Mouse (Mus musculus) gastrocnemius, postnatal 14 days (tissue): ENCODE results near the gene Eif4e. TPM values are rescaled to one million over a fixed set of nuclear protein-coding genes. Genes with fewer than 3 reads are reported as not detected.

ENCODE experiments used
- DNase-seq: peaks from one replicate; pipeline ENCODE4 v3.0.0; 2021; ENCODE audit warnings: mixed read lengths
- intact Hi-C: fragments of 180-260 bp; cut with DNase I; formaldehyde crosslinking; loops from one replicate; pipeline ENCODE4 v1.15.1; 2025; ENCODE audit warnings: low total_unique reads
- long read RNA-seq, 2 experiments: library from polyadenylated mRNA; stranded (forward); transcript quantifications; one replicate each; pipeline ENCODE4 v2.0.0; 2021
- total RNA-seq, 2 experiments: library from RNA; stranded (reverse); gene quantifications; 2 replicates each; pipeline ENCODE4 v1.2.3; 2021

Eif4e gene
- total RNA-seq, result 100 to 1,000 TPM; 101 to 108 TPM
- long read RNA-seq, experiment 1, transcript Eif4e-204 (7 exons, 1,421 nt), result major isoform, 57 of 67 reads
- long read RNA-seq, experiment 1, partial matches to known transcripts, result 3 of 67 reads
- long read RNA-seq, experiment 1, other reads (novel, unspliced or antisense), result 6 of 67 reads
- long read RNA-seq, experiment 2, transcript Eif4e-204 (7 exons, 1,421 nt), result major isoform, 55 of 66 reads
- long read RNA-seq, experiment 2, partial matches to known transcripts, result 2 of 66 reads
- long read RNA-seq, experiment 2, other reads (novel, unspliced or antisense), result 9 of 66 reads

GRCm38 (mm10) chr3:138526073-138526915 is at the start of gene Eif4e:
Gene Eif4e, plus strand, starts transcription at chr3:138526179.
- intact Hi-C loops, result no loop called here
- DNase-seq, result peak; percentile 77

- no peak for DNase-seq
- intact Hi-C loops, result no loop called here
These were observed 46.5 kb upstream of the Eif4e start for GRCm38 (mm10) chr3:138479489-138479888.

- DNase-seq, result no peak
These were observed 44.3 kb upstream of the Eif4e start for GRCm38 (mm10) chr3:138481526-138482284.

GRCm38 (mm10) chr3:138483240-138483639 is 42.7 kb upstream of the Eif4e start:
- intact Hi-C loops, result no loop called here
- DNase-seq, result no peak

More at GRCm38 (mm10) chr3:138481526-138482284, 44.3 kb upstream of the Eif4e start:
- intact Hi-C loops, result no loop called here

DNA sequence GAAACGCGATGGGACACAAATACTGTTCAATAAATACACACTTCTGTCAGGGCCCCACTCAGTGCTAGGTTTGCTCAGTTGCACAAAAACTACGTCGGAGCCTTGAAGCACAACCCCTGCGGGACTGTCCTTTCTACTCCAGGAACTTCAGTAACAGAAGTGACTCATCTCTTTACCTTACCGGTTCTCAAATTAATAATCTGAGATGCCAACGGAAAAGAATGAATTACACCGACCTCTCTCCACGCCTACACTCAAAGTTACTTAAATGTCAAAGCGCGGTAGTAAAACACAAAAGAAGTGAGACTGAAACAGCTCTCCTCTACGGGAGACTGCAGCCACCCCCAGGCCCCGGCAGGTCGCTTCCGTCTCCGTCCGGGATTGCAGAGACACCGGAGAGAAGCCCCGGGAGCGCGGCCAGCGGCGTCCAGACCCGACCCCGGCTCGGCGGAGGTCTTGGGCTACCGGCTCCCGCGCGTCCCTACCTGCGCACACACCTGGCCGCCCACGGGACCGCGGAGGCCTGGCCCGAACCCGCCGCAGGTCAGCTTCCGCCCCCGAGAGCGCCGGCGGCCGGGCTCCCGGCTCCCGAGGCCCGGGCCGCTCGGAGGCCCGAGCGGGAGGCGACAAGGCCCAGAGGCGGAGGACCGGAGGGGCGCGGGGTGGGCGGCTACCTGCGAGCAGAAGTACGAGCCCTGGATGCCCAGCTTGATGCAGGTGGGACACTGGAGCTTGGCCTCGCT is 37.2 kb upstream of the Eif4e start:
- intact Hi-C loops, result no loop called here
- DNase-seq, result peak; percentile 48

GRCm38 (mm10) chr3:138489327-138490033 is 36.5 kb upstream of the Eif4e start, which contains the start of gene Metap1:
Gene Metap1, minus strand, starts transcription at chr3:138489515.
- DNase-seq, result peak; percentile 98

GRCm38 (mm10) chr3:138490034-138490337 is 36.0 kb upstream of the Eif4e start:
- intact Hi-C loops, result no loop called here
- DNase-seq, result no peak

More at GRCm38 (mm10) chr3:138489327-138490033, 36.5 kb upstream of the Eif4e start, which contains the start of gene Metap1:
- intact Hi-C loops, result no loop called here

DNA sequence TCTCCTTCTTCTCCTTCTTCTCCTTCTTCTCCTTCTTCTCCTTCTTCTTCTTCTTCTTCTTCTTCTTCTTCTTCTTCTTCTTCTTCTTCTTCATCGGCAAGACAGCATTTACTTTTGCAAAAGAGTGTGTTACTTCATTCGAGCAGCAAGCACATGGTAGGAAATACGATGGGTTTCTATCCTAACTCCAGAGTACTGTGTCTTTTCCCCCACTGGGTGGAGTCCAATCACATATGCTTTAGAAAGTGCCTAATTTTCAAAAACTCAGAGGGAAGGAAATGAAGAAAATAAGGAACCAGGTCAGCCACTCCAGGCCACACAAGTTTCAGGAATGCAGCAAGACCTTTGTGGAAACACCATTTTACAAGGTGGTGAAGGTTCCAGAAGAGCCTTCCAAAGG is 32.3 kb upstream of the Eif4e start:
- intact Hi-C loops, result no loop called here
- DNase-seq, result no peak

GRCm38 (mm10) chr3:138494565-138494964 is 31.4 kb upstream of the Eif4e start:
- DNase-seq, result no peak
- intact Hi-C loops, result no loop called here

GRCm38 (mm10) chr3:138495166-138496145 is 30.5 kb upstream of the Eif4e start:
- no peak for DNase-seq
- intact Hi-C loops, result no loop called here

GRCm38 (mm10) chr3:138498731-138499130 is 27.2 kb upstream of the Eif4e start:
- intact Hi-C loops, result no loop called here
- DNase-seq, result no peak

GRCm38 (mm10) chr3:138499854-138500740 is 25.9 kb upstream of the Eif4e start:
- intact Hi-C loops, result no loop called here
- DNase-seq, result no peak

GRCm38 (mm10) chr3:138503754-138504153 is 22.2 kb upstream of the Eif4e start:
- no peak for DNase-seq
- intact Hi-C loops, result no loop called here

DNA sequence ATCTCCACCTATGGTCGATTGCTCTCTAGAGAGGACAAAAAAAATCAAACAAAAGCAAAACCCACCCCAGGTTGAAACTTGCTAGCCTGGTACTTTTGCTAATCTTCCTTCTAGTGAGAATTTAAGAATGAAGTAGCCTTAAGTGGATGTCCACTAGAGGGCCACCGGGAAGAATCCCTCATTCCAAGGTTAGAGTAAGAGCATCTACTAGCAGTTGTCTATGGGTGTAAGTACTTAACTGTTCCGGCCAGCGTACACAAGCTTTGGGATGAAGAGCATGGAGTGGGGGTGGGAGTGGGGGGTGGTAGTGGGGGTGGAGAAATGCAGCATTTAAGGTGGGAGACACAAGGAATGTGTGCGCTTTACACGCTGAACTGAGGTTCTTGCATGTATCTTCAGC is 19.2 kb upstream of the Eif4e start:
- intact Hi-C loops, result no loop called here
- DNase-seq, result peak; percentile 12

DNA sequence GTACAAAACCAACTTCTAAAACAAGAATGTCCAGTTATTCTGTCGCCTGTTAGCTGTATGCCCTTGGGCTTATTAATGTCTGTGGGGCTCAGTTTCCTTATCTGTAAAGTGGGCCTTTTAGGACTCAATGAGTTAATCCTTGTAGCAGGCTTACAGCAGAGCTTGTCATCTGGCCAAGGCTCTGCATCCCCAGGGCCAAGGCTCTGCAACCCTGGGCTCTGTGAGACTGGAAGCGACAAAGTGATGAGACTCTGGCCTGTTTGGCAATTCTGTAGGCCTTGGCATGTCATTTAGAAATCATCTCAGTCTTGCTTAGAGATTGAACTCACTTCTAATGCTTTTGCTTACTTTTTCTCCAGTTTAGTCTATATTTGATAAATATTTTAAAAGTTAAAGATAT is 16.4 kb upstream of the Eif4e start:
- intact Hi-C loops, result no loop called here

GRCm38 (mm10) chr3:138510471-138510870 is 15.5 kb upstream of the Eif4e start:
- DNase-seq, result no peak
- intact Hi-C loops, result no loop called here

More for the DNA sequence above, 16.4 kb upstream of the Eif4e start:
- DNase-seq, result no peak

DNA sequence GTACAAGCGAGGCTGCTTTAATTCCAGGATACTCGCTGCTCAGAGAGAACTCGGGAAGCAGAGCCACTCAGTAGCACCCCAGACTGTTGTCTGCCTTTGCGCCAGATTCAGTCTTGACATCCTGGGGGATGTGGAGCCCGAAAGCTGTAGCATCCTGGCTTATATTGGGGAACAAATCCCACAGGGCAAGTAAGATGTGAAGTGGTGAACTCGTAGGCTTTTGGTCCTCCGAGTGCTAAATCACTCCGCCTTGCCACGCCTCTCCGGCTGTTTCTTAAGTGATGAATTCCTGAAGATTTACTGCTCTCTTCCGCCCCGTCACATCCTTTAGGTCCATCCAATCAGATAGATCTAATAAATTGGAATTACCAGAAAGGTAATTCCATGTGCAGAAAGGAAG is 12.7 kb upstream of the Eif4e start:
- intact Hi-C loops, result no loop called here

More for the DNA sequence above, 12.7 kb upstream of the Eif4e start:
- DNase-seq, result no peak
